Mouse (Mus musculus) stomach, embryonic 16.5 days (tissue): ENCODE results near the gene Ing1. TPM values are rescaled to one million over a fixed set of nuclear protein-coding genes. Genes with fewer than 3 reads are reported as not detected.
A peak's percentile ranks its signal among the peaks of the same experiment; 100 is the strongest.

Source experiments
- ATAC-seq: fragments of 200-750 bp; cut with Nextera tagmentation; 2 replicates; pipeline ENCODE4 v1.8.0; 2017; ENCODE audit warnings: moderate number of reproducible peaks, moderate TSS enrichment; ENCODE audit not compliant: insufficient read depth, low FRiP score
- H3K27ac ChIP-seq: fragments of 300-500 bp; sonication (generic); 2 replicates; pipeline ENCODE4 v1.5.1; 2014; ENCODE audit warnings: low read length
- H3K27me3 ChIP-seq: fragments of 300-500 bp; sonication (generic); 2 replicates; pipeline ENCODE4 v1.6.1; 2014; ENCODE audit warnings: low read length, control low read depth, mixed read lengths; ENCODE audit not compliant: control insufficient read depth, insufficient read depth
- H3K36me3 ChIP-seq: fragments of 300-500 bp; sonication (generic); 2 replicates; pipeline ENCODE4 v1.6.1; 2014; ENCODE audit warnings: low read length; ENCODE audit not compliant: control insufficient read depth, insufficient read depth
- H3K4me1 ChIP-seq: fragments of 300-500 bp; sonication (generic); 2 replicates; pipeline ENCODE4 v1.6.1; 2014; ENCODE audit warnings: low read length, control low read depth, mixed read lengths; ENCODE audit not compliant: control insufficient read depth, insufficient read depth
- H3K4me2 ChIP-seq: fragments of 300-500 bp; sonication (generic); 2 replicates; pipeline ENCODE4 v1.6.1; 2014; ENCODE audit warnings: low read depth, low read length, mixed read lengths
- H3K4me3 ChIP-seq: fragments of 300-500 bp; sonication (generic); replicated peaks from 2 replicates; pipeline ENCODE4 v1.5.1; 2014; ENCODE audit warnings: mild to moderate bottlenecking, low read length
- H3K9ac ChIP-seq: fragments of 300-500 bp; sonication (generic); 2 replicates; pipeline ENCODE4 v1.6.1; 2014; ENCODE audit warnings: low read length
- H3K9me3 ChIP-seq: fragments of 300-500 bp; sonication (generic); replicated peaks from 2 replicates; pipeline ENCODE4 v1.6.1; 2016; ENCODE audit warnings: low read length, control low read depth; ENCODE audit not compliant: control insufficient read depth
- WGBS: fragments of 180-500 bp; shearing (Covaris S2); extraction: QIAGEN DNeasy Blood & Tissue Kit; methylation state at CpG from one replicate; pipeline ENCODE4 v1.1.7; 2014; 5-methylcytosine and 5-hydroxymethylcytosine counted together
- polyA plus RNA-seq: library from polyadenylated mRNA; unstranded; fragments of >200 nt; fragmentation: Nextera tagmentation; extraction: Ambion mirVana; gene quantifications from 2 replicates; pipeline ENCODE4 v1.2.1, GENCODE M21; 2015

Gene Ing1
- polyA plus RNA-seq, 1 experiment from 2014 or later: 24.9 TPM

DNA sequence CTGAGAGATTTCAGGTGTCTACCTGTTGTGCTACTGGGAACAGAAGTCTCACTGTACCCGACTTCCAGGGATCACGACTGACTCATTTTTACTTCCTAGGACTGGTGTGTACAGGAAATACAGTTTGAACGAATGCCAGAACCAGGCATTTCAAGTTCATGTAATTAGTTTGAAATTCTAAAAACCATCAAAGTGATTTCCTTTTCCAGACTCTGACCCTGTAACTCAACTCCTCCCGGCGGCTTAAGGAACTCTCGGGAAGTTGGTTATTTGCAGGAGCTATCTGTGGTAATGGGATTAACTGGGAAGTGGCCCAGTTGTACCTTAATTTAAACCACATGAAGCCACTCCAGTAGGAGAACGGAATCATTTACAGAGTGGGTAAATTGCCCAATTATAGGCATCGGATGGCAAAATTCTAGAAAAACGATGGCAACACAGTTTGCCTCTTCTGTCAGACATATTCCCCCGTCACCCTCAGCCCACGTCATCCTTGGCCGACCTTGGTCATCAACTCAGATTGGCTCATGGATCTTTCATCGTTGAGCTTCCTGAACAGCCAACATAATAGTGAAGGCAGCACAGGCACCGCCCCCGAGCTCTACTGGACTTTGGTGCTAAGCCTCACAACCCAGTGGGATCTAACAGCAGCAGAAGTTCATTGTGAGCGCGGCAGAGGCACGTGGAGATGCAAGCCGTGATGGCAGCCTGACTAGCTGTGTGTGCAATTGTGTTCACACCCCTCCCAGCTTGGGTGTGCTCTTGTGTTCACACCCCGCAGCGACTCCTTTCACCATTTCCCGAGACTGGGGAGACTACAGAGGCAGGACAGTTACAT lies 14.1 kb downstream of the Ing1 start:
- no peak overlapping the region for H3K4me2 ChIP-seq
- H3K9ac ChIP-seq: no peak overlapping the region
- H3K27me3 ChIP-seq: no peaks in the 10 kb centered on the region
- no peaks in the 10 kb centered on the region for H3K9me3 ChIP-seq
- no peaks in the 10 kb centered on the region for H3K4me1 ChIP-seq
- no peak overlapping the region for H3K4me3 ChIP-seq
- no peak overlapping the region for H3K27ac ChIP-seq
- ATAC-seq: no peak
- 82% methylated on average over 22 of the region's 22 CpGs for WGBS
- H3K36me3 ChIP-seq: peaks cover 4% of the 10 kb centered on the region

DNA sequence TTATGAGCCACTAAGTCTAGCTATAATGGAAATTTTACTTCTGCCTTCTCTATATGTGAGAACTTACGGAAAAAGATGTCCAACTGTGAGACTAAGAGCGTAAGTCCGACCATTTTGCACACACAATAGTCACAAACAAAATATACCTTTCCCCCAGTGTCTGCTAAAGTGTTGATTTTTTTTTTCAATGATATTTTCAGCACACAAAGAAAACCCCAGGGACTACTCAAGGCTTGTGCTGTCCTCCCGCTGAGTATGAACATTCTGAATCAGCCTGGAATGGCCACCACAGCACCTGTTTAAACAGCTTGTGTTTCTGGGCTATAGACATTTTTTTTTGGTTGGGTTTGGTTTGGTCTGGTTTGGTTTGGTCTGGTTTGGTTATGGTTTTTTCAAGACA lies 15.4 kb downstream of the Ing1 start:
- WGBS: 93% methylated on average over 4 of the region's 4 CpGs
- no peak overlapping the region for H3K4me3 ChIP-seq

GRCm38 (mm10) chr8:11571950-11572349 lies 16.6 kb downstream of the Ing1 start:
- no peak overlapping the region for H3K27ac ChIP-seq
- 83% methylated on average over 10 of the region's 10 CpGs for WGBS
- H3K4me2 ChIP-seq: no peak overlapping the region
- H3K36me3 ChIP-seq: peaks cover 2% of the 10 kb centered on the region; the same call in 1 of the 2 replicates
- no peaks in the 10 kb centered on the region for H3K27me3 ChIP-seq
- no peaks in the 10 kb centered on the region for H3K9me3 ChIP-seq
- no peak overlapping the region for H3K4me3 ChIP-seq
- ATAC-seq: no peak; the same call in 1 of the 2 replicates
- peaks cover 14% of the 10 kb centered on the region; the same call in 1 of the 2 replicates for H3K4me1 ChIP-seq
- no peak overlapping the region for H3K9ac ChIP-seq

More for the DNA sequence above, 15.4 kb downstream of the Ing1 start:
- ATAC-seq: no peak
- Histone ChIP-seq H3K9ac (no peak overlapping the region), H3K27me3 (no peaks in the 10 kb centered on the region), H3K27ac (no peak overlapping the region), H3K4me1 (peaks cover 8% of the 10 kb centered on the region; the same call in 1 of the 2 replicates), H3K4me2 (no peak overlapping the region), H3K36me3 (peaks cover 3% of the 10 kb centered on the region; the same call in 1 of the 2 replicates), H3K9me3 (no peaks in the 10 kb centered on the region)

DNA sequence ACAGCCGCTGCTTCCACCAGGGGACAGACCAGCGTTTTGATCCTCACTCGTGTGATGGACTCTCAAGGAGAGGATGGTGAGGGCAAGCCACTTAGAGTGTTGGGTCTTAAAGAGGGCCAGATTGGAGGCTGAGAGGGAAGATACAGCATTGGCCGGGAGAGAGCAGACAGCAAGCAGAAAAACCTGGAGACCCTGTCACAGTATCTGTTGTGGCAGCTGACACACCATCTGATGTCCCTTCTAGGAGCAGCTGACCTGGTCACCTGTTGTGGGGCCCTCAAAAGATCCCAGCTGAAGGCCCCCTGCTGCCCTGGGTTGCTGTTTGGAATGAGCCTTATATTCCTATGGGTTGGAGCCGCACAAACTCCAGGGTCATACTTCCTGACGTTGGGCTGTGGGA lies 17.1 kb downstream of the Ing1 start:
- no peak for ATAC-seq
- WGBS: 80% methylated on average over 6 of the region's 6 CpGs
- H3K4me3 ChIP-seq: no peak overlapping the region

DNA sequence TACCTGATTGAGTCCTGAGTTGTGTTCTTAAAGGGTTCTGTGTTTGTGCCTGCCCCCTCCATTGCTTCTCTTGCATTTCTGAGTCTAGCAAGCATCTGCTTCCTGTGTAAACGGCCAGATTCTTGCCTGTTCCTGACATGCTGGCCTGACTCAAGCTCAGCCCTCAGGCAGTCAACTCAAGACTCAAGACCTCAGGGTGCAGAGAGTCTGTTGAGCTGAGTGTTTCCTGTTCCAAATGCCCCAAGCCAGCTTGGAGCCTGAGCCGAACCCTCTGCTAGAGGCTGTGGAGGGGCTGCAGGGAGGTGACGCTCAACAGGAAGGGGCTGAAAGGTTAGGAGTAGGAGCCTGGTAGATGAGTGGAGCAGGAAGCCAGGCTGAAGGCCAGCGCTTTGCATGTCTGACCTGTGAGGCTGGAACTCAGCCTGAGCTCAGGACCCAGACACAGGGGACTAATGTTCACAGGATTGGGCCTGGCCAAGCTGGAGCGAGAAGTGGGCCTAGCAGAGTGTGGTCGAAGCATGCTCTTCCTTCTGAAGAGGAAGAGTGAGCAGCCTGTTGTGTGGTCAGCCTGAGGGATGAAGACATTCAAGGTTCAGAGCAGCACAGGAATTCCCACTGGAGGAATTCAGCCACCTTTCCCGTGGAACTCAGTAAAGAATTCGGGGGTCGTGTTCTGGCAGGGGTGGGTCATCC lies 19.7 kb downstream of the Ing1 start:
- peak; percentile 41; the same call in 1 of the 2 replicates for ATAC-seq
- no peak overlapping the region for H3K4me3 ChIP-seq
- H3K4me2 ChIP-seq: 0 out of 2 replicates have a peak overlapping the region, but pooled peaks have one; percentile 12
- H3K27me3 ChIP-seq: no peaks in the 10 kb centered on the region
- peak overlapping the region; percentile 52 for H3K27ac ChIP-seq
- peak overlapping the region; percentile 26; the same call in 1 of the 2 replicates for H3K9ac ChIP-seq
- H3K9me3 ChIP-seq: no peaks in the 10 kb centered on the region
- 55% methylated on average over 9 of the region's 9 CpGs for WGBS
- no peaks in the 10 kb centered on the region for H3K36me3 ChIP-seq
- H3K4me1 ChIP-seq: peaks cover 14% of the 10 kb centered on the region; the same call in 1 of the 2 replicates

More for the DNA sequence above, 17.1 kb downstream of the Ing1 start:
- Histone ChIP-seq H3K27me3 (no peaks in the 10 kb centered on the region), H3K9me3 (no peaks in the 10 kb centered on the region), H3K4me2 (no peak overlapping the region), H3K4me1 (peaks cover 14% of the 10 kb centered on the region; the same call in 1 of the 2 replicates), H3K9ac (no peak overlapping the region), H3K36me3 (no peaks in the 10 kb centered on the region), H3K27ac (no peak overlapping the region)

DNA sequence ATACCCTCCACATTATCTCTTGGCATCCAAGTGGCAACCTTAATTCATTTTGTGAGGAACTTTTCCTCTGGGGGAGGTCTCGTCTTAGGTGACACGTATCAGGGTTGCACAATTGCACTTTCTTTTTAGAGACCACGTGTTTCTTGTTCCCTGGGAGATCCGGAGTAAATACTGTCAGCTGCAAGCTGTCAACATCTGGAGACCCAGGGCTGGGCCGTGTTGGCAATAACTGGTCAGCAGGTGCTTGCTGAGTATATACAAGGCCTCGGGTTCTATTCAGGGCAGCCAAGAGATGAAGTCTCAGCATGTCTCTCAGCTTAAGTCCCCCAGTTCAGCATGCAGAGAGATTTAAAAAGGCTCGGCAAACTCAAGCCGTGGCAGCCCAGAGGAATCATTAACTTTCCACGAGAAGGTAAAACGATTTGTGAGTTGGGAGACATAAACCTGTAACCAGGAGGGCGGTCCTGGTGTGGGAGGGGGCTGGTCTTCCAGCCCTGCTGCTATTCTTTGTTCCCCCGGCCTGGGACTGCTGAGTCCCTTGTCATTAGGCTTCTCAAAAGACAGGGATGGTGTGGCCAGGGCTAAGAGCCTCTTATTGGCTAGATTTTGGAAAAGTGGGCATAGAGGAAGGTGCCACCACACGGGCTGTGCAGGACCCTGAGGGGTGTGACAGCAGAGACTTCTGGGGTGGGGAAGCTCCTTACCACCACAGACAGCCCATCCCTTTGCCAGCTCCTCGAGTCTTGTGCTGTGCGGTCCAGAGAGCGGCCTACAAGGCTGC lies 20.4 kb downstream of the Ing1 start:
- H3K27ac ChIP-seq: peak overlapping the region; percentile 52; the same call in 1 of the 2 replicates
- 0 out of 2 replicates have a peak overlapping the region, but pooled peaks have one; percentile 12 for H3K4me2 ChIP-seq
- ATAC-seq: peak; percentile 70; the same call in 1 of the 2 replicates
- 48% methylated on average over 16 of the region's 16 CpGs for WGBS
- no peak overlapping the region for H3K4me3 ChIP-seq
- no peaks in the 10 kb centered on the region for H3K9me3 ChIP-seq
- no peaks in the 10 kb centered on the region for H3K27me3 ChIP-seq
- H3K4me1 ChIP-seq: peaks cover 14% of the 10 kb centered on the region; the same call in 1 of the 2 replicates
- peak overlapping the region; percentile 31; the same call in 1 of the 2 replicates for H3K9ac ChIP-seq
- no peaks in the 10 kb centered on the region for H3K36me3 ChIP-seq

- peak; percentile 72; the same call in 1 of the 2 replicates for ATAC-seq
- H3K27me3 ChIP-seq: no peaks in the 10 kb centered on the region
Observed at GRCm38 (mm10) chr8:11585513-11586373, 30.4 kb downstream of the Ing1 start.

GRCm38 (mm10) chr8:11586374-11586745 lies 31.0 kb downstream of the Ing1 start:
- no peaks in the 10 kb centered on the region for H3K27me3 ChIP-seq
- H3K36me3 ChIP-seq: no peaks in the 10 kb centered on the region
- H3K9ac ChIP-seq: no peak overlapping the region
- no peak overlapping the region for H3K4me3 ChIP-seq
- no peak overlapping the region for H3K4me2 ChIP-seq
- WGBS: 44% methylated on average over 2 of the region's 2 CpGs
- no peaks in the 10 kb centered on the region for H3K4me1 ChIP-seq
- H3K27ac ChIP-seq: peak overlapping the region; percentile 68; the same call in 1 of the 2 replicates
- no peaks in the 10 kb centered on the region for H3K9me3 ChIP-seq
- ATAC-seq: peak; percentile 15; the same call in 1 of the 2 replicates

More at GRCm38 (mm10) chr8:11585513-11586373, 30.4 kb downstream of the Ing1 start:
- Histone ChIP-seq H3K4me3 (no peak overlapping the region), H3K4me2 (no peak overlapping the region; the same call in 1 of the 2 replicates), H3K9ac (peak overlapping the region; percentile 8; the same call in 1 of the 2 replicates), H3K4me1 (no peaks in the 10 kb centered on the region), H3K27ac (peak overlapping the region; percentile 68), H3K36me3 (no peaks in the 10 kb centered on the region), H3K9me3 (no peaks in the 10 kb centered on the region)
- WGBS: 59% methylated on average over 21 of the region's 21 CpGs
